Mouse (Mus musculus): ENCODE results near the gene Cacna1c. TPM values are rescaled to one million over a fixed set of nuclear protein-coding genes. Genes with fewer than 3 reads are reported as not detected.
A peak's percentile ranks its signal among the peaks of the same experiment; 100 is the strongest.

Cacna1c gene
- polyA plus RNA-seq, 1 experiment from 2014 or later, result 44.0 TPM

DNA sequence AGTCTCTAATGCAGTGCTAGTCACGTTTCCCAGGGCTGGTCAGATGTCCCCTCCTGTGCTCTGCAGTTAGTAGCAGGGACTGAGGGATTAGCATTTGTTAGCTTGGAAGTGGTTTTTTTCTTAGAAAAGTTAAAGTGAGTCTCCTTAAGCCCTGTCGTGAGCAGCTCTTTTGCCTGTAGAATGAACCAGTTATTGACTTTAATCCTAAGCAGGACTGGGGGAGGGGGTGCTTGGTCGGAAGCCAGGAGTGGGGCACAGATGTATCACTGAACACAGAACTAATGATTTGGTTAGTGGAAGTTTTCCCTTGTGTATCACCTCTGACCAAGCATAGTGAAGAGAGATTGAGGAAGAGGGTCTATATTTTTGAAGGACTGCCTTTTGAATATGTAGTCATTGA is 12.4 kb downstream of the Cacna1c start:
- H3K36me3 ChIP-seq (ENCODE audit: control insufficient read depth, insufficient read depth, low read length), result no peaks in the 10 kb centered on the region
- no peak overlapping the region for H3K4me2 ChIP-seq
- 53% methylated on average over 3 of the region's 3 CpGs for WGBS (ENCODE audit: insufficient replicate concordance)
- ATAC-seq (replicated peaks; ENCODE audit: insufficient number of reproducible peaks, low FRiP score, low TSS enrichment), result no peak
- H3K4me3 ChIP-seq (ENCODE audit: low read depth, low read length), result no peak overlapping the region
- H3K4me1 ChIP-seq (ENCODE audit: control insufficient read depth, insufficient read depth, low read length), result peaks cover 47% of the 10 kb centered on the region
- no peaks in the 10 kb centered on the region for H3K9me3 ChIP-seq (replicated peaks; ENCODE audit: control insufficient read depth, low read length)
- no peaks in the 10 kb centered on the region for H3K27me3 ChIP-seq (ENCODE audit: control insufficient read depth, insufficient read depth, low read length)
- no peak overlapping the region for H3K9ac ChIP-seq (ENCODE audit: low read depth, low read length)
- no peak overlapping the region for H3K27ac ChIP-seq (ENCODE audit: low read depth, low read length)

GRCm38 (mm10) chr6:119182211-119182610 is 14.0 kb downstream of the Cacna1c start:
- no peak overlapping the region for H3K9ac ChIP-seq (ENCODE audit: low read depth, low read length)
- ATAC-seq (replicated peaks; ENCODE audit: insufficient number of reproducible peaks, low FRiP score, low TSS enrichment), result no peak
- H3K4me1 ChIP-seq (ENCODE audit: control insufficient read depth, insufficient read depth, low read length), result peaks cover 51% of the 10 kb centered on the region
- H3K4me2 ChIP-seq, result no peak overlapping the region
- no peaks in the 10 kb centered on the region for H3K9me3 ChIP-seq (replicated peaks; ENCODE audit: control insufficient read depth, low read length)
- WGBS (ENCODE audit: insufficient replicate concordance), result 78% methylated on average over 9 of the region's 9 CpGs
- H3K27ac ChIP-seq (ENCODE audit: low read depth, low read length), result peak overlapping the region; percentile 1; the same call in 1 of the 2 replicates
- H3K36me3 ChIP-seq (ENCODE audit: control insufficient read depth, insufficient read depth, low read length), result no peaks in the 10 kb centered on the region
- no peak overlapping the region for H3K4me3 ChIP-seq (ENCODE audit: low read depth, low read length)
- H3K27me3 ChIP-seq (ENCODE audit: control insufficient read depth, insufficient read depth, low read length), result no peaks in the 10 kb centered on the region

- 46% methylated on average over 2 of the region's 2 CpGs for WGBS (ENCODE audit: insufficient replicate concordance)
- peaks cover 64% of the 10 kb centered on the region for H3K4me1 ChIP-seq (ENCODE audit: control insufficient read depth, insufficient read depth, low read length)
- H3K27ac ChIP-seq (ENCODE audit: low read depth, low read length), result no peak overlapping the region
- no peaks in the 10 kb centered on the region for H3K9me3 ChIP-seq (replicated peaks; ENCODE audit: control insufficient read depth, low read length)
- no peak overlapping the region for H3K4me3 ChIP-seq (ENCODE audit: low read depth, low read length)
- no peaks in the 10 kb centered on the region for H3K36me3 ChIP-seq (ENCODE audit: control insufficient read depth, insufficient read depth, low read length)
- no peak for ATAC-seq (replicated peaks; ENCODE audit: insufficient number of reproducible peaks, low FRiP score, low TSS enrichment)
- H3K4me2 ChIP-seq, result no peak overlapping the region
- H3K27me3 ChIP-seq (ENCODE audit: control insufficient read depth, insufficient read depth, low read length), result no peaks in the 10 kb centered on the region
- H3K9ac ChIP-seq (ENCODE audit: low read depth, low read length), result no peak overlapping the region
These were observed 16.0 kb downstream of the Cacna1c start for GRCm38 (mm10) chr6:119180188-119180587.

- H3K4me1 ChIP-seq (ENCODE audit: control insufficient read depth, insufficient read depth, low read length), result peaks cover 54% of the 10 kb centered on the region
- no peaks in the 10 kb centered on the region for H3K36me3 ChIP-seq (ENCODE audit: control insufficient read depth, insufficient read depth, low read length)
- WGBS (ENCODE audit: insufficient replicate concordance), result 17% methylated on average over 8 of the region's 8 CpGs
- H3K9ac ChIP-seq (ENCODE audit: low read depth, low read length), result 0 out of 2 replicates have a peak overlapping the region, but pooled peaks have one; percentile 29
- H3K9me3 ChIP-seq (replicated peaks; ENCODE audit: control insufficient read depth, low read length), result no peaks in the 10 kb centered on the region
- no peak for ATAC-seq (replicated peaks; ENCODE audit: insufficient number of reproducible peaks, low FRiP score, low TSS enrichment)
- no peaks in the 10 kb centered on the region for H3K27me3 ChIP-seq (ENCODE audit: control insufficient read depth, insufficient read depth, low read length)
- no peak overlapping the region for H3K4me3 ChIP-seq (ENCODE audit: low read depth, low read length)
- H3K4me2 ChIP-seq, result peak overlapping the region; percentile 72
- H3K27ac ChIP-seq (ENCODE audit: low read depth, low read length), result peak overlapping the region; percentile 12; the same call in 1 of the 2 replicates
These were observed 19.1 kb downstream of the Cacna1c start for GRCm38 (mm10) chr6:119177101-119177500.

DNA sequence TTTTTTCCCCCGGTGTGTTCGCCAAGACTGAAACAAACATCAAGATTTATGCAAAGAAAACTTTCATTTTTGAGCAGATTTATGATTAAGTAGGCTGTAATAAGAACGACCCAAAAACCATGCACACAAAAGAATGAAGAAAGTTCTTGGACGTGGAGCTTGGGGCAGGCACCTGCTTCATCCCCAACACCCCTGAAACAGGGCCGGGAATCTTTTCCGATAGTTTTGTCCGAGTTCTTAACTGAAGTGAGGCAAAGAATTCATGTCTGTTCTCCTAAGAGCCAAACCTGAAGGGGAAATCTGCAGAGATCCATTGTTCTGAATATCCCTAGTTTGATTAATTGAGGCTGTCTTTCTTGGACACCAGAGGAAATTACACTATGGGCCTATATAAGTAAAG is 20.1 kb downstream of the Cacna1c start:
- Histone ChIP-seq H3K27ac (ENCODE audit: low read depth, low read length) (no peak overlapping the region), H3K9me3 (replicated peaks; ENCODE audit: control insufficient read depth, low read length) (no peaks in the 10 kb centered on the region), H3K27me3 (ENCODE audit: control insufficient read depth, insufficient read depth, low read length) (no peaks in the 10 kb centered on the region), H3K4me2 (peak overlapping the region; percentile 72), H3K36me3 (ENCODE audit: control insufficient read depth, insufficient read depth, low read length) (no peaks in the 10 kb centered on the region), H3K9ac (ENCODE audit: low read depth, low read length) (no peak overlapping the region), H3K4me3 (ENCODE audit: low read depth, low read length) (peak overlapping the region; percentile 82), H3K4me1 (ENCODE audit: control insufficient read depth, insufficient read depth, low read length) (peaks cover 53% of the 10 kb centered on the region)
- ATAC-seq (replicated peaks; ENCODE audit: insufficient number of reproducible peaks, low FRiP score, low TSS enrichment), result no peak
- WGBS (ENCODE audit: insufficient replicate concordance), result 62% methylated on average over 7 of the region's 7 CpGs

- peaks cover 49% of the 10 kb centered on the region for H3K4me1 ChIP-seq (ENCODE audit: control insufficient read depth, insufficient read depth, low read length)
- H3K9ac ChIP-seq (ENCODE audit: low read depth, low read length), result peak within 1 kb of the TSS; percentile 79
- ATAC-seq (replicated peaks; ENCODE audit: insufficient number of reproducible peaks, low FRiP score, low TSS enrichment), result peak; percentile 93
- peak within 1 kb of the TSS; percentile 88 for H3K27ac ChIP-seq (ENCODE audit: low read depth, low read length)
- peak within 1 kb of the TSS; percentile 82 for H3K4me3 ChIP-seq (ENCODE audit: low read depth, low read length)
- no peaks in the 10 kb centered on the region for H3K27me3 ChIP-seq (ENCODE audit: control insufficient read depth, insufficient read depth, low read length)
- peak within 1 kb of the TSS; percentile 72 for H3K4me2 ChIP-seq
- under 1% methylated on average over 64 of the region's 65 CpGs for WGBS (ENCODE audit: insufficient replicate concordance)
- no peaks in the 10 kb centered on the region for H3K9me3 ChIP-seq (replicated peaks; ENCODE audit: control insufficient read depth, low read length)
- H3K36me3 ChIP-seq (ENCODE audit: control insufficient read depth, insufficient read depth, low read length), result no peaks in the 10 kb centered on the region
These were observed 21.0 kb downstream of the Cacna1c start, which contains the start of gene Dcp1b for GRCm38 (mm10) chr6:119175078-119175853. TSS of gene Dcp1b (plus strand) at chr6:119175253.

DNA sequence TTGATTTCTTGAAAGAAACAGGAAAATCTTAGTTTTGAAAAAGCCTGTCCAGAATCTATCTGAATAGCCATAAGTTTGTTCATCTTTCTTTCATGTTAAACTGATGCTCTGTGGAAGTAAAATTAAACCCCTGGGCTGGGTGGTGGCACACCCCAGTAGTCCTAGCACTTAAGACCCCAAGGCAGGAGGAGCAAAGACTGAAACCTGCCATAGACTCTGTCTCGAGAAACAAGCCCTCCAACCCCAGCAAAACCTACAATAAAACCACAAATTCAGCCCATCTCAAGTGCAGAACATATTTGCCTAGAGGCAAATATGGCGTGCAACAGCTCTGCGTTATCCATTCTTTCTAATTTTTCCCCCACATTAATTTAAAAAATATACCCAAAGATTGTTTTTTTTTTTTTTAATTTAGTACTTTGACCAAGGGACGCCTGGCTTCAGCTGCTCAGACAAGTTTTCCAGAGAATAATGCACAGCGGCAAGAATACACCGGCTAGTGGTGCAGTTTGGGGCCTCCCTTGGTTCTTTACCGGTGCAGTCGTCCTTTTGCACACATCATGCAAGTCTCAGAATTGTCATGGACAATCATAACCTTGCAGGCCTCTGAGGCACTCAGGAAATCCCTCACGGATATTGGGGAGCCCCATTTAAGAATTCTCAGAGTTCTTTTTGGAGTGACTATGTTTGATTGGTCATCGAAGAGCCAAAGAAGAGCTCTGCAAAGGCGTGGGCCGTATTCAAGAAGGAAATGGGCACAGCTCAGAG is 21.7 kb downstream of the Cacna1c start:
- H3K4me2 ChIP-seq, result peak overlapping the region; percentile 72
- no peaks in the 10 kb centered on the region for H3K9me3 ChIP-seq (replicated peaks; ENCODE audit: control insufficient read depth, low read length)
- WGBS (ENCODE audit: insufficient replicate concordance), result 58% methylated on average over 12 of the region's 12 CpGs
- H3K36me3 ChIP-seq (ENCODE audit: control insufficient read depth, insufficient read depth, low read length), result no peaks in the 10 kb centered on the region
- no peak overlapping the region for H3K27ac ChIP-seq (ENCODE audit: low read depth, low read length)
- peak overlapping the region; percentile 82 for H3K4me3 ChIP-seq (ENCODE audit: low read depth, low read length)
- H3K9ac ChIP-seq (ENCODE audit: low read depth, low read length), result no peak overlapping the region
- H3K27me3 ChIP-seq (ENCODE audit: control insufficient read depth, insufficient read depth, low read length), result no peaks in the 10 kb centered on the region
- ATAC-seq (replicated peaks; ENCODE audit: insufficient number of reproducible peaks, low FRiP score, low TSS enrichment), result no peak
- H3K4me1 ChIP-seq (ENCODE audit: control insufficient read depth, insufficient read depth, low read length), result peaks cover 43% of the 10 kb centered on the region

DNA sequence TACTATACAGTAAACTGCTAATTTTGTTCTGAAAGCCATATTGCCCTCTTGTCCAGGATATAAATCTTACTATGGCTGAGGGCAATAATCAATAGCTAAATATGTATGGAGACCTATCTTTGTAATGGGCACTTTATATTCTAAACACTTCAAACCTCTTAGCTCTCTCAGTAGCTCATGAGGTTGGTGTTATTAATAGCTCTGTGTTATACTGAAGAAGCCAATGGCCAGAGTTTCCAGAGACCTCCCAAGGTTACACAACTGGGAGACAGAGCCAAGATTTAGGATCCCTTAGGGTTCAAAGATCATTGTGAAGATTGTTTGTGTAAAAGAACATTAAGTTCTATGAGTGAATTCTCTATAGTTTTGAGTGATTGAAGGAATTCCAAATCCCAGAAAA is 30.5 kb downstream of the Cacna1c start:
- no peaks in the 10 kb centered on the region for H3K27me3 ChIP-seq (ENCODE audit: control insufficient read depth, insufficient read depth, low read length)
- H3K4me3 ChIP-seq (ENCODE audit: low read depth, low read length), result no peak overlapping the region
- no peak overlapping the region for H3K4me2 ChIP-seq
- H3K36me3 ChIP-seq (ENCODE audit: control insufficient read depth, insufficient read depth, low read length), result no peaks in the 10 kb centered on the region
- H3K9me3 ChIP-seq (replicated peaks; ENCODE audit: control insufficient read depth, low read length), result no peaks in the 10 kb centered on the region
- H3K9ac ChIP-seq (ENCODE audit: low read depth, low read length), result no peak overlapping the region
- H3K27ac ChIP-seq (ENCODE audit: low read depth, low read length), result no peak overlapping the region
- no peak for ATAC-seq (replicated peaks; ENCODE audit: insufficient number of reproducible peaks, low FRiP score, low TSS enrichment)
- peaks cover 11% of the 10 kb centered on the region for H3K4me1 ChIP-seq (ENCODE audit: control insufficient read depth, insufficient read depth, low read length)

Measured in heart, embryonic 11.5 days (tissue).